Mouse (Mus musculus): ENCODE measurements at regions not wholly inside any gene's neighbourhood (a gene's known extent, or its start where the extent isn't known, plus 50 kb on each side); places are given as distances from the start of the nearest gene placed in this dataset.

- no peak overlapping the region for H3K27ac ChIP-seq (replicated peaks; ENCODE audit: low read depth, low read length)
- no peak overlapping the region for H3K4me3 ChIP-seq (ENCODE audit: insufficient read depth, low read depth, low read length)
- H3K4me1 ChIP-seq (ENCODE audit: control insufficient read depth, insufficient read depth, insufficient read length, low read length): no peaks in the 10 kb centered on the region
Measured at GRCm38 (mm10) chr3:148762541-148763225, 227.7 kb downstream of the Adgrl2 start.

GRCm38 (mm10) chr3:148761586-148761985, 228.8 kb downstream of the Adgrl2 start:
- H3K27ac ChIP-seq (replicated peaks; ENCODE audit: low read depth, low read length): no peak overlapping the region
- no peaks in the 10 kb centered on the region for H3K4me1 ChIP-seq (ENCODE audit: control insufficient read depth, insufficient read depth, insufficient read length, low read length)
- H3K4me3 ChIP-seq (ENCODE audit: insufficient read depth, low read depth, low read length): no peak overlapping the region

GRCm38 (mm10) chr3:148759500-148759899, 230.9 kb downstream of the Adgrl2 start:
- Histone ChIP-seq H3K4me3 (ENCODE audit: insufficient read depth, low read depth, low read length) (no peak overlapping the region), H3K27ac (replicated peaks; ENCODE audit: low read depth, low read length) (no peak overlapping the region), H3K4me1 (ENCODE audit: control insufficient read depth, insufficient read depth, insufficient read length, low read length) (no peaks in the 10 kb centered on the region)

GRCm38 (mm10) chr3:148746234-148746633, 244.1 kb downstream of the Adgrl2 start:
- H3K4me1 ChIP-seq (ENCODE audit: control insufficient read depth, insufficient read depth, insufficient read length, low read length): no peaks in the 10 kb centered on the region
- H3K27ac ChIP-seq (replicated peaks; ENCODE audit: low read depth, low read length): no peak overlapping the region

GRCm38 (mm10) chr3:148744651-148745050, 245.7 kb downstream of the Adgrl2 start:
- no peaks in the 10 kb centered on the region for H3K4me1 ChIP-seq (ENCODE audit: control insufficient read depth, insufficient read depth, insufficient read length, low read length)
- no peak overlapping the region for H3K4me3 ChIP-seq (ENCODE audit: insufficient read depth, low read depth, low read length)
- H3K27ac ChIP-seq (replicated peaks; ENCODE audit: low read depth, low read length): no peak overlapping the region

More at GRCm38 (mm10) chr3:148746234-148746633, 244.1 kb downstream of the Adgrl2 start:
- no peak overlapping the region for H3K4me3 ChIP-seq (ENCODE audit: insufficient read depth, low read depth, low read length)

GRCm38 (mm10) chr3:148734194-148734749, 256.1 kb downstream of the Adgrl2 start:
- Histone ChIP-seq H3K4me1 (ENCODE audit: control insufficient read depth, insufficient read depth, insufficient read length, low read length) (peaks cover 2% of the 10 kb centered on the region; the same call in 1 of the 2 replicates), H3K27ac (replicated peaks; ENCODE audit: low read depth, low read length) (no peak overlapping the region), H3K4me3 (ENCODE audit: insufficient read depth, low read depth, low read length) (no peak overlapping the region)

- H3K4me1 ChIP-seq (ENCODE audit: control insufficient read depth, insufficient read depth, insufficient read length, low read length): peaks cover 2% of the 10 kb centered on the region
- no peak overlapping the region for H3K4me3 ChIP-seq (ENCODE audit: insufficient read depth, low read depth, low read length)
Measured at GRCm38 (mm10) chr3:148733227-148733854, 257.0 kb downstream of the Adgrl2 start.

GRCm38 (mm10) chr3:148731436-148731835, 258.9 kb downstream of the Adgrl2 start:
- Histone ChIP-seq H3K27ac (replicated peaks; ENCODE audit: low read depth, low read length) (no peak overlapping the region), H3K4me1 (ENCODE audit: control insufficient read depth, insufficient read depth, insufficient read length, low read length) (peaks cover 2% of the 10 kb centered on the region), H3K4me3 (ENCODE audit: insufficient read depth, low read depth, low read length) (no peak overlapping the region)

More at GRCm38 (mm10) chr3:148733227-148733854, 257.0 kb downstream of the Adgrl2 start:
- no peak overlapping the region for H3K27ac ChIP-seq (replicated peaks; ENCODE audit: low read depth, low read length)

- H3K27ac ChIP-seq (replicated peaks; ENCODE audit: low read depth, low read length): no peak overlapping the region
- no peak overlapping the region for H3K4me3 ChIP-seq (ENCODE audit: insufficient read depth, low read depth, low read length)
- no peaks in the 10 kb centered on the region; the same call in 1 of the 2 replicates for H3K4me1 ChIP-seq (ENCODE audit: control insufficient read depth, insufficient read depth, insufficient read length, low read length)
Measured at GRCm38 (mm10) chr3:148729242-148729680, 261.1 kb downstream of the Adgrl2 start.

GRCm38 (mm10) chr3:148728513-148729241, 261.7 kb downstream of the Adgrl2 start:
- no peak overlapping the region for H3K27ac ChIP-seq (replicated peaks; ENCODE audit: low read depth, low read length)
- H3K4me1 ChIP-seq (ENCODE audit: control insufficient read depth, insufficient read depth, insufficient read length, low read length): no peaks in the 10 kb centered on the region; the same call in 1 of the 2 replicates
- no peak overlapping the region for H3K4me3 ChIP-seq (ENCODE audit: insufficient read depth, low read depth, low read length)

- Histone ChIP-seq H3K4me1 (ENCODE audit: control insufficient read depth, insufficient read depth, insufficient read length, low read length) (no peaks in the 10 kb centered on the region; the same call in 1 of the 2 replicates), H3K4me3 (ENCODE audit: insufficient read depth, low read depth, low read length) (no peak overlapping the region), H3K27ac (replicated peaks; ENCODE audit: low read depth, low read length) (no peak overlapping the region)
Measured at GRCm38 (mm10) chr3:148726596-148727331, 263.6 kb downstream of the Adgrl2 start.

GRCm38 (mm10) chr3:148696555-148696954, 293.8 kb downstream of the Adgrl2 start:
- Histone ChIP-seq H3K27ac (replicated peaks; ENCODE audit: low read depth, low read length) (no peak overlapping the region), H3K4me1 (ENCODE audit: control insufficient read depth, insufficient read depth, insufficient read length, low read length) (no peaks in the 10 kb centered on the region; the same call in 1 of the 2 replicates), H3K4me3 (ENCODE audit: insufficient read depth, low read depth, low read length) (no peak overlapping the region)

GRCm38 (mm10) chr3:148695453-148695852, 294.9 kb downstream of the Adgrl2 start:
- Histone ChIP-seq H3K27ac (replicated peaks; ENCODE audit: low read depth, low read length) (no peak overlapping the region), H3K4me1 (ENCODE audit: control insufficient read depth, insufficient read depth, insufficient read length, low read length) (no peaks in the 10 kb centered on the region; the same call in 1 of the 2 replicates), H3K4me3 (ENCODE audit: insufficient read depth, low read depth, low read length) (no peak overlapping the region)

- H3K4me1 ChIP-seq (ENCODE audit: control insufficient read depth, insufficient read depth, insufficient read length, low read length): no peaks in the 10 kb centered on the region; the same call in 1 of the 2 replicates
- no peak overlapping the region for H3K27ac ChIP-seq (replicated peaks; ENCODE audit: low read depth, low read length)
- no peak overlapping the region for H3K4me3 ChIP-seq (ENCODE audit: insufficient read depth, low read depth, low read length)
Measured at GRCm38 (mm10) chr3:148683181-148683580, 307.2 kb downstream of the Adgrl2 start.
